ENCODE assay signal across 10 mouse cellular contexts in the genomic region with DNA sequence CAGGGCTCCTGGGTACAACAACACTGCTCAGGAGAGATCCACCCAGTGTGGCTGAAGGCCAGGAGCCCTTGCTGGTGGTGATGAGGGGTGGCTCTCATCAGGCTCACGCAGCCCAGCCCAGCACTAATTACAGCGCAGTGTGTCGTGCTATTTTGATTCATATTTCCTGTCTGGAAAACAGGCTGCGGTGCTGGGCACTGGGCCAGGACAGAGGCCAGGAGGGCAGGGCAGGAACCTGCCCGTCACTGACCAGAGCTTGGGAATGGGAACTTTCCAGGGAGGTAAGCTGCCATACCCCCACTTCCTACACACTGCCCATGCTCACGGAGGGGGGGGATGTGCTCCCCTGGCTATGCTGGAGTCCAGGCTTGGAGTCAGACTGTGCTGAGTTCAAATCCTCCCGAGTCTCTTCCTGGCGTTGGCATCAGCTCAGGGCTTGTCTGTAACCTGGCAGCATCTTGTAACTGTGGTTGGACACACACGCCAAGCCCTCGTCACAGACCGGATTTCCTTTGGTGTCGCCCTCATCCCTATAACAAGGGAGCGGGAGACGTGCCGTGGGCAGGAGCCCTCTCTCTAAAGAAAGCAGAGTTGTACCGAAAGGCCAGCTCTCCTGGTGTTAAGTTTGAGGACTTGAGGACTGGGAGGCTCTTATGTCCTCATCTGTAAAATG.
DNase-seq lines count a peak whose midpoint lies in the region; ATAC-seq lines count a peak whose summit lies in the region.
"Had no signal": no experiment of that assay in that cellular context is flagged by ENCODE, and none has a peak within 500 bp of the region (broad histone marks: within the 10 kb centered on the region; RNA-seq: fewer than 3 reads in every experiment).

No protein-coding gene starts in this region.

- peak overlapping the region; percentile 48 for H3K27ac ChIP-seq in heart, embryonic 13.5 days (replicated peaks)
- H3K27ac ChIP-seq: neural tube, embryonic 12.5 days had no signal

- peak; percentile 51 for ATAC-seq in heart, embryonic 13.5 days (ENCODE audit: extremely low read depth, insufficient number of reproducible peaks, low FRiP score, low TSS enrichment)

- H3K9ac ChIP-seq in heart, embryonic 13.5 days: no peak overlapping the region
- H3K9ac ChIP-seq: neural tube, embryonic 12.5 days had no signal

- peaks cover 6% of the 10 kb centered on the region; the same call in 1 of the 2 replicates for H3K27me3 ChIP-seq in heart, embryonic 13.5 days (replicated peaks)
- H3K27me3 ChIP-seq: neural tube, embryonic 12.5 days had no signal

- no peak overlapping the region for H3K4me3 ChIP-seq in heart, embryonic 13.5 days
- H3K4me3 ChIP-seq: neural tube, embryonic 12.5 days had no signal

- no peaks in the 10 kb centered on the region for H3K36me3 ChIP-seq in heart, embryonic 13.5 days
- H3K36me3 ChIP-seq: neural tube, embryonic 12.5 days had no signal

- 54% methylated on average over 16 of the region's 16 CpGs for WGBS in heart, embryonic 13.5 days

- peaks cover 19% of the 10 kb centered on the region for H3K4me1 ChIP-seq in heart, embryonic 13.5 days
- H3K4me1 ChIP-seq: neural tube, embryonic 12.5 days had no signal

- DNase-seq in urinary bladder, postnatal 14 days (ENCODE audit: low spot score): peak; percentile 52
- DNase-seq in urinary bladder, adult 2 months (ENCODE audit: low spot score): no peak
- DNase-seq in kidney, postnatal 36 days: peak; percentile 90 to 92
- DNase-seq in left cerebral cortex, adult 8-10 months (ENCODE audit: low spot score in 2 of 2): no peak
- DNase-seq in layer of hippocampus, postnatal 25 days (ENCODE audit: extremely low spot score in 1 of 2, low spot score in 1 of 2): no peak
- no peak for DNase-seq in spleen, postnatal 4 days (ENCODE audit: low spot score in 2 of 2)
- DNase-seq in layer of hippocampus, adult 9-11 months: no peak
- DNase-seq: cerebellum, adult 2 months had no signal

- H3K9me3 ChIP-seq in heart, embryonic 13.5 days: no peaks in the 10 kb centered on the region
- H3K9me3 ChIP-seq: neural tube, embryonic 12.5 days had no signal

- H3K4me2 ChIP-seq in heart, embryonic 13.5 days: no peak overlapping the region
- H3K4me2 ChIP-seq: neural tube, embryonic 12.5 days had no signal

Comparison
In these comparisons a context has a peak if more than half of its experiments do, and no peak if none do; other contexts are left out.
1. DNase-seq: peak in urinary bladder, postnatal 14 days (single experiment) and kidney, postnatal 36 days (2 of 2); none in urinary bladder, adult 2 months (single experiment), left cerebral cortex, adult 8-10 months (0 of 2), layer of hippocampus, postnatal 25 days (0 of 2), spleen, postnatal 4 days (0 of 2) and layer of hippocampus, adult 9-11 months (single experiment).